20 mouse cellular contexts compared by ENCODE assay signal in the genomic region with DNA sequence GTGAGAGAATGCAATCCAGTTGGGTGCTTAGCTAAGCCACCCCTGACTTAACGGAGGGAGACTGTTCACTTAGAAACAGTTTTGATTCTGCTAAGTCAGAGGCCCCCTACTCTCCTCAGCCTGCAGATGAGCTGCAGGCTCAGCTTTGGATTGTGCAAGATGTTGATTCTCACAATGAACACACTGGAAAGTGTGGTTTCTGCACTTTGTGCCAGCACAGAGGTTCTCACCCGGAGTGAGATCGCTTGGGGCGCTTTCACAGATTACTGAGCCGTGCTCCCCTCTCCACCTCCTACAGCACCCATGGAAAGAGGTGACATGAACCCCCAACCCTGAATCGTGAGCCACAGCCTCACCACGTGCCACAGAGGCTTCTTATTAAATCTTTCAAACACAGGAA.
A peak's percentile ranks its signal among the peaks of the same experiment; 100 is the strongest.
DNase-seq lines count a peak whose midpoint lies in the region; ATAC-seq and TF ChIP-seq lines count a peak whose summit lies in the region.
"Had no signal": no experiment of that assay in that cellular context is flagged by ENCODE, and none has a peak within 500 bp of the region (broad histone marks: within the 10 kb centered on the region; RNA-seq: fewer than 3 reads in every experiment).

No protein-coding gene starts in this region.

- intact Hi-C loops in gastrocnemius, adult 2 months (cut with DNase I) = no loop called here

- no peak for TF ChIP-seq CTCF in gastrocnemius, adult 2 months (IDR thresholded peaks at IDR 0.05)

- peak; percentile 60 for ATAC-seq in granulocyte monocyte progenitor cell, adult 5-6 weeks (replicated peaks; ENCODE audit: poor library complexity, severe bottlenecking)

- no peak overlapping the region for H3K4me3 ChIP-seq in gastrocnemius, adult 2 months
- H3K4me3 ChIP-seq: embryonic facial prominence, embryonic 10.5 days; hindbrain, embryonic 12.5 days; liver, embryonic 13.5 days; neural tube, embryonic 13.5 days had no signal

- DNase-seq in gastrocnemius, adult 2 months = no peak
- DNase-seq in gastrocnemius, adult 8-10 months (ENCODE audit: low spot score in 2 of 2) = no peak
- peak; percentile 36 for DNase-seq in lung, postnatal 10 days
- no peak for DNase-seq in lung, postnatal 25 days (ENCODE audit: low spot score)
- DNase-seq in 416B (ENCODE audit: low read depth) = peak; percentile 22
- no peak for DNase-seq in spleen, postnatal 4 days (ENCODE audit: low spot score in 2 of 2)
- DNase-seq in left cerebral cortex, adult 9 months (ENCODE audit: low spot score in 2 of 2) = no peak
- DNase-seq: adrenal gland, adult 2 months; cerebellum, adult 2 months; gastrocnemius, postnatal 14 days; kidney, adult 8-10 months; kidney, postnatal 25 days; left cerebral cortex, postnatal 4 days; liver, embryonic 13.5 days; lung, postnatal 14 days; right cerebral cortex, adult 18-20 months had no signal

- peak overlapping the region; percentile 35; the same call in 1 of the 2 replicates for H3K27ac ChIP-seq in gastrocnemius, adult 2 months
- H3K27ac ChIP-seq: embryonic facial prominence, embryonic 10.5 days; hindbrain, embryonic 12.5 days; liver, embryonic 13.5 days; neural tube, embryonic 13.5 days had no signal

Comparison
In these comparisons a context has a peak if more than half of its experiments do, and no peak if none do; other contexts are left out.
1. DNase-seq: peak in lung, postnatal 10 days (single experiment) and 416B (single experiment); none in gastrocnemius, adult 2 months (single experiment), gastrocnemius, adult 8-10 months (0 of 2), lung, postnatal 25 days (single experiment), spleen, postnatal 4 days (0 of 2) and left cerebral cortex, adult 9 months (0 of 2).